Mouse (Mus musculus): ENCODE results near the gene Ccdc24. TPM values are rescaled to one million over a fixed set of nuclear protein-coding genes. Genes with fewer than 3 reads are reported as not detected.

The Ccdc24 gene
- total and polyA plus RNA-seq, 2 experiments from 2014 or later = 0.27 to 1.4 TPM

GRCm38 (mm10) chr4:117904094-117904493 is 31.7 kb upstream of the Ccdc24 start:
- Histone ChIP-seq H3K36me3 (replicated peaks; ENCODE audit: control insufficient read depth, insufficient read depth, low read length) (peaks cover 66% of the 10 kb centered on the region), H3K9ac (replicated peaks; ENCODE audit: low read depth, low read length) (no peak overlapping the region), H3K9me3 (replicated peaks; ENCODE audit: control insufficient read depth, low read length) (no peaks in the 10 kb centered on the region), H3K27ac (ENCODE audit: low read depth) (no peak overlapping the region), H3K4me1 (ENCODE audit: control insufficient read depth, insufficient read depth) (peaks cover 4% of the 10 kb centered on the region; the same call in 1 of the 2 replicates), H3K27me3 (ENCODE audit: control insufficient read depth, insufficient read depth, low read length) (no peaks in the 10 kb centered on the region), H3K4me2 (ENCODE audit: low read depth, low read length) (no peak overlapping the region), H3K4me3 (ENCODE audit: low read depth, low read length) (no peak overlapping the region)
- WGBS = 91% methylated on average over 10 of the region's 10 CpGs
- ATAC-seq (ENCODE audit: insufficient read depth, low read depth) = no peak
- no peak for DNase-seq (ENCODE audit: low spot score)
- TF ChIP-seq EP300 (IDR thresholded peaks at IDR 0.05; ENCODE audit: low read depth) = no peak
- no peak for TF ChIP-seq CTCF (IDR thresholded peaks at IDR 0.05; ENCODE audit: low read depth)

- H3K4me3 ChIP-seq (ENCODE audit: low read depth, low read length) = no peak overlapping the region
- no peaks in the 10 kb centered on the region for H3K4me1 ChIP-seq (ENCODE audit: control insufficient read depth, insufficient read depth)
- H3K4me2 ChIP-seq (ENCODE audit: low read depth, low read length) = no peak overlapping the region
- DNase-seq (ENCODE audit: low spot score) (no peak), ATAC-seq (ENCODE audit: insufficient read depth, low read depth) (no peak)
- no peak overlapping the region for H3K9ac ChIP-seq (replicated peaks; ENCODE audit: low read depth, low read length)
- H3K9me3 ChIP-seq (replicated peaks; ENCODE audit: control insufficient read depth, low read length) = no peaks in the 10 kb centered on the region
- H3K36me3 ChIP-seq (replicated peaks; ENCODE audit: control insufficient read depth, insufficient read depth, low read length) = peaks cover 83% of the 10 kb centered on the region
- WGBS = 71% methylated on average over 3 of the region's 3 CpGs
- no peaks in the 10 kb centered on the region for H3K27me3 ChIP-seq (ENCODE audit: control insufficient read depth, insufficient read depth, low read length)
- no peak overlapping the region for H3K27ac ChIP-seq (ENCODE audit: low read depth)
- TF ChIP-seq CTCF (IDR thresholded peaks at IDR 0.05; ENCODE audit: low read depth) (no peak), EP300 (IDR thresholded peaks at IDR 0.05; ENCODE audit: low read depth) (no peak)
Measured at GRCm38 (mm10) chr4:117898111-117898510, 25.8 kb upstream of the Ccdc24 start.

- Histone ChIP-seq H3K9ac (replicated peaks; ENCODE audit: low read depth, low read length) (no peak overlapping the region), H3K4me1 (ENCODE audit: control insufficient read depth, insufficient read depth) (peaks cover 4% of the 10 kb centered on the region; the same call in 1 of the 2 replicates), H3K27me3 (ENCODE audit: control insufficient read depth, insufficient read depth, low read length) (no peaks in the 10 kb centered on the region), H3K4me2 (ENCODE audit: low read depth, low read length) (no peak overlapping the region), H3K36me3 (replicated peaks; ENCODE audit: control insufficient read depth, insufficient read depth, low read length) (peaks cover 62% of the 10 kb centered on the region), H3K27ac (ENCODE audit: low read depth) (no peak overlapping the region), H3K9me3 (replicated peaks; ENCODE audit: control insufficient read depth, low read length) (no peaks in the 10 kb centered on the region), H3K4me3 (ENCODE audit: low read depth, low read length) (no peak overlapping the region)
- WGBS = 94% methylated on average over 6 of the region's 6 CpGs
- ATAC-seq (ENCODE audit: insufficient read depth, low read depth) = no peak
- DNase-seq (ENCODE audit: low spot score) = no peak
- TF ChIP-seq EP300 (IDR thresholded peaks at IDR 0.05; ENCODE audit: low read depth) = no peak
- no peak for TF ChIP-seq CTCF (IDR thresholded peaks at IDR 0.05; ENCODE audit: low read depth)
Measured at GRCm38 (mm10) chr4:117896031-117896430, 23.7 kb upstream of the Ccdc24 start.

DNA sequence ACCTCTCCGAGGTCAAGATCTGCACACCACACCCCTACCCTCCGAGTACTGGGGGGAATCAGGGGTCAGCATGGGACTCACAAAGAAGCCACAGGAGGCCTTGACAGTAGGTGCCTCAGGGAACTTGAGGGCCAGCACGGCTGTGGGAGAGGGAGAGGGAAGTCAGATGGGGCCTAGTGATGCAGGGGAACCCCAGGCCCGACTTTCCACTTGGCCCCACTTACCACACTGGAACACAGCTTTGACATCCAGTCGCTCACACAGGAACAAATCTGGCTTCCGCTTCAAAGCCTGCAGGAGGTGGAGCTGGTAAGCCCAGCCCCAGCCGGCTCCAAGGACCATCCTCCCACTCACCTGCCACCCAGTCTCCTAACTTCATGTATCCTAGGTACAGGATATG is 23.0 kb upstream of the Ccdc24 start:
- WGBS = 84% methylated on average over 7 of the region's 7 CpGs
- Histone ChIP-seq H3K4me3 (ENCODE audit: low read depth, low read length) (no peak overlapping the region), H3K27me3 (ENCODE audit: control insufficient read depth, insufficient read depth, low read length) (no peaks in the 10 kb centered on the region), H3K9me3 (replicated peaks; ENCODE audit: control insufficient read depth, low read length) (no peaks in the 10 kb centered on the region), H3K4me1 (ENCODE audit: control insufficient read depth, insufficient read depth) (peaks cover 4% of the 10 kb centered on the region; the same call in 1 of the 2 replicates), H3K4me2 (ENCODE audit: low read depth, low read length) (no peak overlapping the region), H3K27ac (ENCODE audit: low read depth) (no peak overlapping the region), H3K36me3 (replicated peaks; ENCODE audit: control insufficient read depth, insufficient read depth, low read length) (peaks cover 55% of the 10 kb centered on the region), H3K9ac (replicated peaks; ENCODE audit: low read depth, low read length) (no peak overlapping the region)
- TF ChIP-seq CTCF (IDR thresholded peaks at IDR 0.05; ENCODE audit: low read depth) (no peak), EP300 (IDR thresholded peaks at IDR 0.05; ENCODE audit: low read depth) (no peak)
- DNase-seq (ENCODE audit: low spot score) = no peak
- no peak for ATAC-seq (ENCODE audit: insufficient read depth, low read depth)

GRCm38 (mm10) chr4:117894601-117895000 is 22.2 kb upstream of the Ccdc24 start:
- no peak for TF ChIP-seq EP300 (IDR thresholded peaks at IDR 0.05; ENCODE audit: low read depth)
- no peak for TF ChIP-seq CTCF (IDR thresholded peaks at IDR 0.05; ENCODE audit: low read depth)

GRCm38 (mm10) chr4:117893376-117893775 is 21.0 kb upstream of the Ccdc24 start:
- Histone ChIP-seq H3K9me3 (replicated peaks; ENCODE audit: control insufficient read depth, low read length) (no peaks in the 10 kb centered on the region), H3K9ac (replicated peaks; ENCODE audit: low read depth, low read length) (no peak overlapping the region), H3K27me3 (ENCODE audit: control insufficient read depth, insufficient read depth, low read length) (no peaks in the 10 kb centered on the region), H3K4me3 (ENCODE audit: low read depth, low read length) (no peak overlapping the region), H3K27ac (ENCODE audit: low read depth) (no peak overlapping the region), H3K36me3 (replicated peaks; ENCODE audit: control insufficient read depth, insufficient read depth, low read length) (peaks cover 39% of the 10 kb centered on the region), H3K4me1 (ENCODE audit: control insufficient read depth, insufficient read depth) (peaks cover 4% of the 10 kb centered on the region; the same call in 1 of the 2 replicates), H3K4me2 (ENCODE audit: low read depth, low read length) (no peak overlapping the region)
- ATAC-seq (ENCODE audit: insufficient read depth, low read depth) (no peak), DNase-seq (ENCODE audit: low spot score) (no peak)
- 13% methylated on average over 9 of the region's 9 CpGs for WGBS
- TF ChIP-seq EP300 (IDR thresholded peaks at IDR 0.05; ENCODE audit: low read depth) (no peak), CTCF (IDR thresholded peaks at IDR 0.05; ENCODE audit: low read depth) (no peak)

More at GRCm38 (mm10) chr4:117894601-117895000, 22.2 kb upstream of the Ccdc24 start:
- no peak overlapping the region for H3K4me3 ChIP-seq (ENCODE audit: low read depth, low read length)
- peaks cover 48% of the 10 kb centered on the region for H3K36me3 ChIP-seq (replicated peaks; ENCODE audit: control insufficient read depth, insufficient read depth, low read length)
- no peaks in the 10 kb centered on the region for H3K27me3 ChIP-seq (ENCODE audit: control insufficient read depth, insufficient read depth, low read length)
- DNase-seq (ENCODE audit: low spot score) (no peak), ATAC-seq (ENCODE audit: insufficient read depth, low read depth) (no peak)
- no peak overlapping the region for H3K9ac ChIP-seq (replicated peaks; ENCODE audit: low read depth, low read length)
- H3K4me1 ChIP-seq (ENCODE audit: control insufficient read depth, insufficient read depth) = peaks cover 4% of the 10 kb centered on the region; the same call in 1 of the 2 replicates
- H3K4me2 ChIP-seq (ENCODE audit: low read depth, low read length) = no peak overlapping the region
- H3K27ac ChIP-seq (ENCODE audit: low read depth) = no peak overlapping the region
- WGBS = 84% methylated on average over 8 of the region's 8 CpGs
- H3K9me3 ChIP-seq (replicated peaks; ENCODE audit: control insufficient read depth, low read length) = no peaks in the 10 kb centered on the region
